Mouse (Mus musculus) ovary, adult 18-20 months (tissue): ENCODE measurements around the gene Sowahb.

Experiments used
- DNase-seq: peaks from one replicate; pipeline ENCODE4 v3.0.0; 2022; ENCODE audit warnings: low spot score, mixed read lengths

The Sowahb gene

DNA sequence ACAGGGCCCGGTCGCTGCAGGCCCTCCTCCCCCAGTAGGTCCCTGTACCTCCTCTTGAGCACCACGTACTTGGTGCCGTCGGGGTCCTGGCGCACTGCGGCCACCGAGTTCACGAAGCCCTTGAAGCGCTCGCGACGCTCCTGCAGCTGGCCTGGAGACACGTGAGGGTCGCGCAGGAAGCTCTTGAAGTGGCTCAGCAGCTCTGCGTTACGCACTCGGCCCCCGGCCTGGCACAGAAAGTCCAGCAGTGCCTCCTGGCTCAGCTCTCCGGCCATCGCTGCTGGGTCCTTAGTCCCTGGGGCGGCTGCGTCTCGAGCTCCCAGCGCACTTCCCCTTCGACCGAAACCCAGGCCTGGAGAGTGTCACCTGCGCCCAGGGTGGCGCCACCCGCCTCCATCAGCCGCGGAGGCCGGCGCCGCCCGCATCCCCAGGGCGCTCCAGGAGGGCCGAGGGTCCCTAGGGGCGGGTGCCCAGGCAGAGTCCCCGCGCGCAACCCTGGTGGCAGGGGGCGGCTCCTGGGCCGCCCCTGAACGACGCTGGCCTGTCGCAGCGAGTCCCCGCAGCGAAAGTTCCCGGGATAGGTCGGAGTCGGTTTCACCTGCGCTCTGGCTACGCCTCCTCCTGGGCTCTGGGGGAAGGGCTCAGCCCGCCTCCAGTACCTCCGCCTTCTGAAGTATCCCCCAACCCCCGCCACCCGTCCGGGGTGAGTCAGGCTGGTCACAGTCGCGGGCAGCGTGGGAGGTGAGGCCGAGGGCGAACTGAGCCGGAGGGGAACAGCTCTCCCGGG, at the start of gene Sowahb:
Gene Sowahb (minus strand): TSS at position 439 of the 787 bp plus-strand sequence.
- peak; percentile 18 for DNase-seq

DNA sequence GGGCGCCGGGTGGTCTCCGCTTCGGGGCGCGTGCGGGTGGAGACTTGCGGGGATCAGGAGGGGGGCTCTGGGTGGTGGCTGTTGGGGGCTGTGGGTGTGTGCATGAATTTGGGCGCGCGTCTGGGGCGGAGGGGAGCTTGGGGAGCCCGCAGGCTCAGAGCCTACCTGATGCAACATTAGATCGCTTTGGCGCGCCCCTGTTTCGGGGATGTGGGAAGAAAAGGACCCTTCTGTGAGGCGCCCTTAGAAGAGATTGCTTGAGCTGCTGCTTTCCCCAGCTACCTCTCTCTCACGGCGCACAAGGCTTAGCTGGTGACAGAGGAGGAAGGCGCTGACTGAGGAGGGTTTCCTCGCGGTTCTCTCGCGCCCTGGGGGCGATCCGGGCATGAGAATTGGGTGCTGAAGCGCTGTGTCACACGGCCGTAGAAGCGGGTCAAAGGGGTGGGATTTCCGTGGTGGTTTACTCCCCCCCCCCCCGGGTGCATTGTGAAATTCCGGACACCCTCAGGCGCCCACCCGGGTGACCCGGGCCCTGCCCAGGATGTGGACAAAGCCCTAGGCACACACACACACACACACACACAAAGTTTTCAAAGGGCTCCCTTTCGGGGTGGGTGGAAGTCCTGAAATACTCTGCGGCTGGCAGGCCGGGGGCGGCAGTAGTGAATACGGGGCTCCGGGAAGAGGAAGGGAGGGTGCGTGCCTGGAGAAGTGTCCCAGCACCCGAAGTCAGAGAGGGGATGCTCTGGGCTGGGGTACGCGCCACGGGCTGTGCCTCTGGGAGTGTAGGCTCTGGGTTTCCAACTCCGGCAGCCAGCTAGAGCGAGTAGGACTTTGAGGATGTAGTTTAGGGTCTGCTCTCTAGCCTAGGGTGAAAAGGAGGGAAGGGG, 49.1 kb upstream of the Sowahb start:
- DNase-seq = no peak

DNA sequence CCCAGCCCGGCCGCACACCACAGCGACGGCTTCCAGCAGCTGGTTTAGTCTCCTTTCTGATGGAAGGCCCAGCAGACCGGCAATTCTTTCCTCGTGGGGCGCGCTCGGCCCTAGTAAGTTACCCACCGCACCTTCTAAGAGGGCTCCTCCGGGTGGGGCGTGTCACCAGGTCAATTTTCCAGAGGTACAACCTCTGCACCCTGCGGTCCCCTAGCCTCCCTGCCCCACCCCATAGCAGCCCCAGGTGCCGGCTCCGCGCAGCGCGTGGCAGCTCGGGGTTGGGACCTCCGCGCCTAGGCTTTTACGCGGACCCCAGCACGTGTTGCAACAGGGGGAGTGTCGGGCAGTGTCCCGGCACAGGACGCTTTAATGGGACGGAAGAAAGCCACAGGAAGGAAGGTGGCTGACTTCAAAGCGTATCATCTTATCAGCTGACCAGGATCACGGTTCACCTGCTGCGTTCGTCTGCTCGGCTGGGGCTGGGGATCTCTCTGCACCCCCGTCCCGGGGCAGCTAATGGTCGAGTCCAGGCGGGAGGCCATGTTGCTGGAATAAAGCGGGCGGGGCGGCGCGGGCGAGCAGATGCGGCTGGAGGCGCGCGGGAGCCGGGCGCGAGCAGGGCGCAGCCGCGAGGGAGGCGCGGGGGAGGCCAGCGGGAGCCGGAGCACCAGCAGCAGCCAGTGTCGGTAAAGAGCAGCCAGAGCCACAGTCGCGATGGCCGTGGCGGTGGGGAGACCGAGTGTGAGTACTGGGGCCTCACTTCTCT, 48.2 kb upstream of the Sowahb start, which contains the start of gene Sept11:
Gene Sept11 (plus strand): TSS at position 581 of the 766 bp plus-strand sequence.
- peak; percentile 88 for DNase-seq

DNA sequence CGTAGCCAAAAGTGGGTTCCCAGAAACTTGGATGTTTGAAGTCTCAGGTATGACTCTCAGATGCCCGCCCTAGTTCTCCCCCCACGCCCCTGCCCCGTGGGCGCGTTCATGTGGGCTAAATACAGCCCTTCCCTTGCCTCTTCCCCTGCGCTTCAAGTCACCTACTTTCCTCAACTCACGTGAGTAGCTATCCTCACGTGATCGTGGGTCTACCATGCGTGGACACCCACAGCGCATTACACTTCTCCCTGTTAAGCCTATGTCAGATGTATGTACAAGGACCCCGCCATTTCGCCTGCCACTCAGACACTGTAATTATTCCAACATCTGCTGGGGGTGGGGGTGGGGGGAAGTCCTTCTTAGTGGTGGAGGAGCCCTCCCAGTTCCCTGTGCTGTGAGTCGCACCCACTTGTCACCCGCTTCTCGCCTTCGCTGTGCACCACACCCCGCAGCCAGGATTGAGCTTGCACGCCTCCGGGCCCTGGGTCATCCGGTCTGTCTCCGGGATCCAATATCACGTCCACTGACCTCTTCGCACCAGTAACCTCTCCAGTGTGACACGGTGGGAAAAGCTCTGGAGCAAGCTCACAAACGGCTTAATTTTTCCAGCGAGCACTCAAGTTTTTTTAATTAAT, 47.4 kb upstream of the Sowahb start:
- no peak for DNase-seq

DNA sequence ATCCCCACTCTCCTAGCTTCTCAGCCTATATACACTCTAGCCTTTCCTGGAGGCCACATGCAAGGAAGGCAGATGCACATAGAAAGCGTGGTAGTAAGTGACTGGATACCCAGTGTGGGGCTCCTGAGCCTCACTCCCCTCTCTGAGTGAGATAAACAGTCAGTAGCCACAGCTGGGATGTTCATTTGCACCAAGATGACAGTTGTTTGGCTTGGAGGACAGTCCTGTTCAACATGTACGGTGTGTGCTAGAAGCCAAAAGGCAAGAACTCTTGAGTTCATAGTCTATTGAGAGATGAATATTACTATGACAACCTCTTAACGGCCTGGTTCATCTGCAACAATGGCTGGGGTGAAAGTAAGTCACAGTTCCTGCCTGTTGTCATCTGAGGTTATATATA, 46.4 kb upstream of the Sowahb start:
- DNase-seq = no peak

DNA sequence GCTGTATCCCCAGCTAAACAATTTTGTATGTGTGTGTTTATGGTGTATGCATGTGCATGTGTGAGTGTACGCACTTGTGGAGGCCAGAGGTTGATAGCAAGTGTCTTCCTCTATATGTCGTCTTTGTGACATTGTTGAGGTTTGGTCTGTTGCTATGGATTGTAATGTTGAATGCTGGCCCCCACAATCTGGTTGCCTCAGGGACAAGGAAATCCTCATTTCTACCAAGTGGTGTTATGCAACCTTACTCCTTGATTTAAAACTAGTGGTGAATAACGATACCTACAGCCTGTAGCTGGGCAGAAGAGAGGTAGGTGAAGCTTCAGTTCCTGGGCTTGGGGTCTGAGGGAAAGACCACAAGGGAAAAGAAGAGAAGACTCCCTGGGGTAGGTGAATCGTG, 41.1 kb upstream of the Sowahb start:
- DNase-seq = no peak

DNA sequence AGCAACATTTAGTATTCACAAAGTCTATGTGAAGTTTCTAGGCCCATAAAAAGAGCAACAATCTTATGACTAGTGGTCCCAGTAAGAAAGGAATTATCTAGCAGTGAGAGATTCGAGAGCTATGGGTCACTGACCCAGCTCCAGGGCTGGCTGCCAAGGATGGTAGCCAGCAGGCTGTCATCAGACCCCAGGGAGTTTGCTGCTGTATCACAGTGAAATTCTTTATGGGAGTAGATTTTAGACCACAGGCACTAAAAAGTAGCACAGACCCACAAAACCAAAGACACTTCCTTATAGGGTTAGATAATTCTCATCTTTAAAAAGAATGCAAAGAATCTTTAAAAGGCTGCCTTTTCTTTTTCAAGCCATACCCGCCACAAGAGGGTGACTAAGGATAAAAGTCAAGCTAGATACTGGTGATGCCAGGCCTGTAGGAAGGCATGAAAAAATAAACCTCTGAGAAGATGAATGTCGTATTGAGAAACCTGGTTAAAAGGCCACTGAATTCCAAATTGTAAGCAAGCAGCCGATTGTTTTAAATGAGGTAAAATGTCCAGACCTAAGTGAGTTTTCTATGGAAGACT, 40.3 kb upstream of the Sowahb start:
- no peak for DNase-seq

DNA sequence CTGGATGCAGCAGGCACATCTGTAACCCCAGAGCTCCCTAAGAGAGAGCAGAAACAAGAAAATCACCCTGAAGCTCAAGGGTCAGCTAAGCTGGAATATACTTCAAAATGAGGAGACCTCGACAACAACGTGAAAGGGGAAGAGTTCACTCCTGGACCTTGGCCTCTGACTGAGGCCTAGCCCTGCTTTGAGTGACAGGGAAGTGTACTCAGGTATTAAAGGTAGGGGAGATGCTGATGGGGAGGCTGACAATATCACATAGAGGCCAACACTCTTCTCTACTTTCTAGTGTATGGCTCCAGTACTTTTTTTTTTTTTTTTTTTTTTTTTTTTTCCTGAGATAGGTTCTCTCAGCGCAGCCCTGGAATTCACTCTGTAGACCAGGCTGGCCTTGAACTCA, 34.8 kb upstream of the Sowahb start:
- DNase-seq = no peak

DNA sequence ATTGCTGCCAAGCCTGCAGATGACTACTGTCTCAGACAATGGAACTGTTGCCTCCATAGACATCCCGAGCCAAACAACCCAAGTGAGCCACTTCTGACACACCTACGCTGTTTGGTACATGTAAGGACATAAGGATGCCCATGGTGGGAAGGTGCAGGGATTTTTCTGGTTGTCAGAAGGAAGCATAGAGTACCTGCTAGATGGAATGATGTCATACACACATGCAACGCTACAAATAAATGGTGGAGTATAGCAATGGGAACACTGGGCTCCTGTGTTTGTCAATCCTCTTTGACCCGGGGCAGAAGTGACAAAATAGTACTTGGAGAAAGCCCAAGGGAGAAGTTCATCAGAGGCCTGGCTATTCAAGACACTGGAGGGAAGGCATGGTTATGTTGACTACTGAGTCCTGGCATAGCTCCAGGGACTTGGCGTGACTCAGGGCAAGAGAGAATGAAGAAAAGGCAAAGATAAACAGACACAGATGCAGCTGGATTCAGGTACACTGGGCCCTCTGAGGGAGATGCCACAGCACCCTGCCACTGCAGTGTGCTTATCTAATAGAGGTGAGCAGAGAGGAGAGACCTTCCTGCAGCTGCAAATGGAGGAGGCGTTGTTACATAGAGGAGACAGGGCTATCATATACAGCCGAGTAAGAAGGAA, 33.0 kb upstream of the Sowahb start:
- no peak for DNase-seq

DNA sequence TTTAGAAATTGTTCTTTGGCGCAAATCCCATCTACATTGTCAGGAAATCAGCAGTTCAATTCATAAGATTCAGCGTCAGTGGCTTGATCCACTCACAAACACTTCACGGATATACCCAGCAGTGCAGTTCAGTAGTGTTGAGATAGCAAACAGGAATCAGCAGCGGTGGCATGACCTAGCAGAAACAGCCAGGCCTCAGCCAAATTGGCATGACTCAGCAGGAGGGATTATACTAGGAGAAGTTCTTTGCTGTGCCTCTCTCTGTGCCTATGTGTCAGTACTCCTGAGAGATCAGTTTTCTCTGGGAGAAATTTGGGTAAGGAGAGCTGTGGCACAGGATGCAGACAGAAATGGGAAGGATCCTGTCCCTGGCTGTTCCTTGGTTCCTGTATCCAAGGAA, 16.0 kb upstream of the Sowahb start:
- DNase-seq = no peak

DNA sequence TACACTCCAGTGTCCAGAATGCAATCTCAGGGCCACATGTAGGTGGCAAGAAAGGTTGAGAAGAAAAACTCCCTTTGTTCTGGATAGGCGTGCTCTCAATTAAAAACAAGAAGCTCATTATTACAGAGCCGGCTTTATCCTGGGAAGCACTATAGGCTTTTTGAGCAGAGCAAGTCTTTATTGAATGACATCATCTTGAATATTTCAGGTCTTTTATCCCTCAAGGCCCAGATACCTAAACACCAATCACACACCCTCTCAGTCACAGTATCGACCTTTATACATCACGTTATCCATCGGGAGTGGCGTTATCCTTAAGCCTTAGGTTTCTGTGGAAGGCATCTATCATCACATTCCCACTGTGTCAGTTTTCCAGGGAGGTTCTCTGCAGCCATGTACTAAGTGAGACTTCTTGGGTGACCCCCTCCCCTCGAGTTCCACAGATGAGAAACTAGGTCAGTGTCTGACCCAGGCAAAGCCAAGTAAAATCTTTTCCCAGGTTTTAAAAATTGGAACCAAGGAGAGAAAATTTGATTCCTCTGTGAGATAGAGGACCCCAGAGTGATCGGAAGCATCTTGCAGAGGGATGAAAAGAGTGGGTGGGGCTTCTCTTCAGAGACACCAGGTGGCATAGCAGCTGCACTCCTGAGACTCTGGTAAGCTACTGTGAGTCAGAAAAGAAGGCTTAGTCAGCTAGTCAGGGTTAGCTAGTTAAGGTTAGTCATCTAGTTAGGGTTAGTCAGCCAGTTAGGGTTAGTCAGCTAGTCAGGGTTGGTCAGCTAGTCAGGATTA, 9.0 kb upstream of the Sowahb start:
- DNase-seq = no peak

DNA sequence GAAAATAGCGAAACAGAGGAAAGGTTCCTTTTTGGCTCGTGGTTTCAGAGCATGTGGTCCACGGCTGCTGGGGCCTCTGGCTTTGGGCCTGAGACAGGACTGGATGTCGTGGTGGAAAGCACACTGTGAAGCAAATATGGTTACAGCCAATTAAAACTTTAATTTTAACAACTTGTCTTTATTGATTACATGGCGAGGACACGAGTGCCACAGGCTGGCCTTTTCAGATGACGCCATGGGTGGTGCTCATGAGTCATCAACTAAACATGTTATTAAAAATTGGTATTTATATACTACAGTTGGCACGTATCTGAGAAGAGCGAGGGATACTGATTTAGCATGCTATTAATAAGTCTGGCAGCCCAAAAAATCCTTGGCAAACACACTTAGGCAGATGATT, 7.1 kb upstream of the Sowahb start:
- DNase-seq = no peak

DNA sequence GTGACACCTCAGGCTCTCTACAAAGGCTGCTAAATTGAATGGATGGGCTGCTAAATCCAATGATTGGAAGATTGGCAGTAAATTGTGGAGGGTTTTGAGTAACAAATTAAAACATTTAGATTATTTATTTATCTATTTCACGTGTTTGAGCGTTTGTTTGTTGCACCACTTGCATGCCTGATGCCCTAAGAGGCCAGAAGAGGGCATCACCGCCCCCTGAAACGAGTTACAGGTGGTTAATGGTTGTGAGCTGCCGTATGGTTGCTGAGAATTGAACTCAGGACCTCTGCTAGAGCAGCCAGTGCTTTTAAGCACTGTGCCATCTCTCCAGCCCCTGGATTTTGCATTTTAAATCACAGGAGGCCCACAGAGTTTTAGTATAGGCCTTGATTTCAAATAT, 6.2 kb upstream of the Sowahb start:
- no peak for DNase-seq

DNA sequence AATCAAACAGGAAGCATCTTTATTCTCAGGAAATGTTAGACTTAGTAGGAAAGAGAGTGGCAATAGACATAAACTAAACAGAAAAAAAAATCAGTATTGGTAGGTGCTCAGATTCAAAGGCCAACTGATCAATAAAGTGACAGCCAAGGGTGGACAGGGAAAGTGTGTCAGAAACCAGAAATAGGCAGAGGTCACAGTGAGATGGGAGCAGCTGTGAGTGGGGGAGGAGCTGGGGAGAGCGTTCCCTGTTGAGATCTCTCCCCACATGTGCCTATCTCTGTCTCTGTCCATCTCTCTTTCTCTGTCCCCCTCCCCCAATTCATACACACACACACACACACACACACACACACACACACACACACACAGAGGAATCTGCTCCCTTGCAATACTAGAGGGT, 5.1 kb upstream of the Sowahb start:
- no peak for DNase-seq

DNA sequence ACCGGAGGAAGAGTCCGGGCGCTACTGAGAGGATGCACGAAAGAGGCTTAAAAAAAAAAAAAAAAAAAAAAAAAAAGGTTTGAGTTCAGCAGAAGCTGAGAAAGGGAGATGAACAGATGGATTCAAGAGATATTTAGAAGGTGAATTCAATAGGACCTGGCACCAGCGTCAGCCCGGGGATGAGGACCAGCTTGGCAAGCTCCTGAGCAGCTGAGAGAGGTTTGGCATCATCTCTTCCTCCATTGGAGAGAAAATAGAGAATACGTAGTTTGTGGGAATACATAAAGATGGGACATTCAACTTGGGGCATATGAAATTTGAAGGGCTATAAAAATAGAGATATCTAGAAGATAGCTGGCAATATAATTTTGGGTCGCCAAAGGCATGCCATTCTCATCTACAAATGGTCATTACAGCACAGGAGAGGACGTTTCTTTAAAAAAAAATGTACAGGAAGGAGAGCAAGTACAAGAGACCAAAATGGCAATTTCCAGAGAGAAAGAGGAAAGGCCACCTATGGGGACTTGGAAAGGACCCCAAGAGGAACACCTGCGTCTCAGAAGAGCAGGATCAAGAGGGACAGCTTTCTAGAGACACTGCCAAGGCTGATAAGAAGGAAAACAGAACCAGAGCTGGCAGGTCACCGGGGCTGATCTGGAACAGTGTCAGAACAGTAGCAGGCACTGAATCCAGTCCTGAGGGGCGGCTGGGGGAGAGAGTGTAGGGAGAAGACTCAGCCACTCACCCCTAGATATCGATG, 3.8 kb upstream of the Sowahb start:
- no peak for DNase-seq

DNA sequence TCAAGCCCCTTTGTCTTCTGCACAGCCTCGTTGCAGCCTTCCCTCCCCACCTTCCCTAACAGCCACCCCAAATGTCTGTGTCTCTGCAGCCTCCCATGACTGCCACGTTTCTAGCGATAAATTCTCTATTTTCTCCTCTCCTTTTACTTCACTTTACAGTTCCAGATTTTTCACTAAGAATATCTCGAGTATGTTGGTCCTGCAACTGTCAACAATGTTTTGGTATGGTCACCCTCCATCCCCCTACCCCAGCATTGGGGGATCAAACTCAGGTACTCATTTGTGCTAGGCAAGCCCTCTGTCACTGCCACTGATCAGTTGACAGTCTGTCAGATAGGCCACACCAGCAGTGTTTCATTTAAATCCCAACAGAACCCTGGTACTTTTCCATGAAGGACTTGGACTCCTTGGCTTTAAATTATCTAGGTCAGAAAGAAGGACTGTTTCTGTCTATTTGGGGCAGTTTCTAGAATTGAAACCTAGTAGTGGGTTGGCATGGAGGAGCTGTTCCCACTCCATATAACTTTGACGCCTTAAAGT, 1.6 kb upstream of the Sowahb start:
- DNase-seq = no peak

DNA sequence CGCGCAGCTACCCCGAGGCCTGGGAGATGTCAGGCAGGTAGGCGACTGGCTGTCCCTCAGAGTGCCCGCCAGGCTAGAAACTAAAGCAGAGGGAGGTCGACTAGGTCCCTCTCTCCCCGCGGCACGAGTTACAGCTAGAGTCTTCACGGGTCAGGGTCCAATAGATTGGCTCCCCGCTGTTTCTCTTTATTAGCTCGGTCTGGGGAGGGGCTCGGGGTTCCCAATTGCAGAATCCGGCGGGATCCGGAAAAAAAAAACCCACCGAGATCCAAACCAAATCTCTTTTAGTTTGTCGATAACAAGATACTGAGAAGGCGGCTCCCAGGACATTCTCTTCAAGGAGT, 521 bp upstream of the Sowahb start:
- no peak for DNase-seq

DNA sequence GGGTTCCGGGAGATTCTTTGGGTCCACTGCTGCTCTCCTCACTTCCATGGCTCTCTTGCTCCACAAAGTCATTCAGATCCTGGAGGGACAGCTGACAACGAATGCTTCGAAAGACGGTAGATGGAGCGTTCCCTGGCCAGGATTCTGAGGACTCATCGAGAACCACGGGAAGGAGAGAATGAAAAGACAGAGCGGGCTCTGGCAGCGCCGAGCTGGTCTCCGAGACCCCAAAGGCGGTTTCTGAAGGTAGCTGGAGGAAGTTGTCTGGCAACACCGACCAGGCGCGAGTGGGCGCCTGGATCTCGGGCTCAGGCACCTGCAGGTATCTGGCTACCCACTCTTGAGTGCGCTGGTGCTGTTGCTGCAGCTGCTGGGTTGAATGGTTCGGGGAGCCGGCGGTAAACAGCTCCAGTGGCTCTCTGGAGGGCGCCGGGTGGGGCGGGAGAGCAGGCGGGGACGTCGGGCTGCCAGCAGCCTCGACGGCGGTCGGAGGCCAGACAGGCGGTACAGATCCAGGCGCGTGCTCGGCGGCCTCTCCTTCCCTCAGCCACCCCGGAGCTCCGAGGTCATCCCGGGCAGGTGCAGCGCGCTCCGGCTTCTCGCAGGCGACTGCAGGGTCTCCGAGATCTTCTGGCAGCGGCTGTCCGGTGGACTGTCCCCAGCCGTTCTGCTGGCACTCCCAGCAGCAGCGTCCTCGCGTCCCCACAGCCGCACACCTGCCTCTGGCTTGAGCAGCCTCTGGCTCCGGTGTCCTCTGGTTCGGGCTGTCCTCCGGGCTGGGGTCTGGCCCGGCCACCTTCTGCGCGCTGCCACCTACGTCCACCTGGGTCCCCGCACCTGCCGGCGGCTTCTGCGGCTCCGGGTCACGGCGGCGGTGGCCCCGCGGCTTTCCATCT, 886 bp downstream of the Sowahb start:
- no peak for DNase-seq
